Mouse (Mus musculus) cerebellum, adult 2 months (tissue): Measurements from ENCODE around the gene Tcf7l2.

ENCODE experiments used
- CTCF ChIP-seq: fragments of 200-500 bp; IDR thresholded peaks from 2 replicates; pipeline ENCODE4 v1.5.1; 2011; ENCODE audit warnings: low read depth, mild to moderate bottlenecking, control low read depth, low read length, moderate library complexity, borderline replicate concordance; ENCODE audit not compliant: insufficient read depth
- POLR2A ChIP-seq: fragments of 200-500 bp; IDR thresholded peaks from 2 replicates; pipeline ENCODE4 v1.6.1; 2011; ENCODE audit warnings: low read length, control low read depth, borderline replicate concordance; ENCODE audit not compliant: insufficient read depth

GRCm38 (mm10) chr19:55850402-55851078 is 108.9 kb downstream of the Tcf7l2 start:
- TF ChIP-seq CTCF: no peak
- TF ChIP-seq POLR2A: no peak
